Mouse (Mus musculus): ENCODE data around the gene Slc6a17. TPM values are rescaled to one million over a fixed set of nuclear protein-coding genes. Genes with fewer than 3 reads are reported as not detected.

Gene Slc6a17
- 37.6 and 40.2 TPM in 2 replicates for polyA plus RNA-seq (2012; rRNA removed)

DNA sequence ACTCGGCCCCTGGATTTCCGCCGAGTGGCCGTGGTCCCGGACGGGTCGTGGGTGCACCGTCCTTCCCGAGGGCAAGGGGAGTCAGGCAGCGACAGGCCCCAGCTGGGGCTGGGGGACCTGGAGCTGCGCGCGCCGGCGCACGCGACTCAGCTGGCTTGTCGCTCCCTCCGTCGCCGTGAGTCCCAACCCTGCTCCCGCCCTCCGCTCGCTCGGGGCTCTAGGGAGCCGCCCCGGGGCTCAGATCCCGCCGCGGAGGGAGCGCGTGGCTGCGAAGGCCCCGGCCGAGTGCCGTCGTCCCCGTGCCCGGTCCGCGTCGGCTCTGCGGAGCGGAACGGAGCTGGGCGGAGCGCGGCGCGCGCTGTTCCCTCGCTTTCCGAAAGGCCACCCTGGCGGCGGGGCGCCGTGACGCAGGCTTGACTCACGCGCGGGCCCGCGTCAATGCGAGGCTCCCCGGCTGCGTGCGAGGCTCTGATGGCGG is at the start of gene Slc6a17:
Gene Slc6a17 (minus strand): TSS at position 388 of the 478 bp plus-strand sequence.
- DNase-seq (ENCODE audit: low read depth): peak; percentile 79
- TF ChIP-seq POLR2A (IDR thresholded peaks at IDR 0.05; ENCODE audit: borderline replicate concordance, extremely low read depth, insufficient read depth, insufficient read length, poor library complexity, severe bottlenecking): peak; percentile 55; the same call in 1 of the 2 replicates
- TF ChIP-seq CTCF (IDR thresholded peaks at IDR 0.05; ENCODE audit: borderline replicate concordance, extremely low read depth, insufficient read depth, insufficient read length): peak; percentile 48; the same call in 1 of the 2 replicates

- TF ChIP-seq CTCF (IDR thresholded peaks at IDR 0.05; ENCODE audit: borderline replicate concordance, extremely low read depth, insufficient read depth, insufficient read length) (no peak), POLR2A (IDR thresholded peaks at IDR 0.05; ENCODE audit: borderline replicate concordance, extremely low read depth, insufficient read depth, insufficient read length, poor library complexity, severe bottlenecking) (no peak)
- DNase-seq (ENCODE audit: low read depth): no peak
Measured at GRCm38 (mm10) chr3:107565331-107565730, 47.5 kb upstream of the Slc6a17 start.

DNA sequence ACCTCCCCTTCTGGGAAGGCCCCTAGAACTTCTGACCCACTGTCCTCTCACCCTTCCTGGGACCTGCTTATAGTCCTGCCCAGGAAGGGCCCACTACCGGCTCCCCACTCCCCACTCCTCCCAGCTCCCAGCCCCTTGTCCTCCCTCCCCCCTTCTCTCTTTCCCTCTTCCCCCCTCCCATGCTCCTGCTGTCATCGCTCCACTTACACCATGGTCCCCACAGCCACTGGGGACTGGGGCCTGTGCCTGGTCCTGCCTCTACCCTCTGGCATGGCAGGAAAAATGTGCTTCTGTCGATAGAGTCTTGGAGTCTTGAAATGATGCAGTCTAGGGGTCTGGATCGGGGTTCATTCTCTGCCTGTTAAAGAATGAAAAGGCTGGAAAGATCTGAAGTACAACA is 46.1 kb upstream of the Slc6a17 start:
- no peak for DNase-seq (ENCODE audit: low read depth)
- TF ChIP-seq CTCF (IDR thresholded peaks at IDR 0.05; ENCODE audit: borderline replicate concordance, extremely low read depth, insufficient read depth, insufficient read length): no peak
- no peak for TF ChIP-seq POLR2A (IDR thresholded peaks at IDR 0.05; ENCODE audit: borderline replicate concordance, extremely low read depth, insufficient read depth, insufficient read length, poor library complexity, severe bottlenecking)

- DNase-seq (ENCODE audit: low read depth): no peak
- TF ChIP-seq POLR2A (IDR thresholded peaks at IDR 0.05; ENCODE audit: borderline replicate concordance, extremely low read depth, insufficient read depth, insufficient read length, poor library complexity, severe bottlenecking): no peak
- TF ChIP-seq CTCF (IDR thresholded peaks at IDR 0.05; ENCODE audit: borderline replicate concordance, extremely low read depth, insufficient read depth, insufficient read length): no peak
Measured at GRCm38 (mm10) chr3:107562591-107562990, 44.8 kb upstream of the Slc6a17 start.

DNA sequence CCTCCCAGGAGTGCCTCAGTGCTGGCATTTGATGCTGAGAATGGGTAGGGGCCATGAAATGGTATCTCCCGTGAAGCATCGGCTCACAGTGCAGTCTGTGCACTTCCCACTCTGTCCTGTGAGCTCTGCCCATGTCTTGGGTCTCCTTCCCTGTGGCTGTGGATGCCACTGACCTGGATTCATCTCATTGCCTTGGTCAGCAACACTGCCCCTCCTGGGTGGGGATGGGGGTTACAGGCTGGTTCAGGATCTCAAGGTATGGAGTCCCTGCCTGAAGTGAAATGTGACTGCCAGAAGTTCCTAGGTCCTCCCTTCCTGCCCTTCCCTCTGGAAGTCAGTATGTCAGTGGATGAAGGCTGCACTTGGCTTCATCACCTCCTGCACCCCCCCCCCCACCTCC is 44.3 kb upstream of the Slc6a17 start:
- TF ChIP-seq POLR2A (IDR thresholded peaks at IDR 0.05; ENCODE audit: borderline replicate concordance, extremely low read depth, insufficient read depth, insufficient read length, poor library complexity, severe bottlenecking) (no peak), CTCF (IDR thresholded peaks at IDR 0.05; ENCODE audit: borderline replicate concordance, extremely low read depth, insufficient read depth, insufficient read length) (no peak)

GRCm38 (mm10) chr3:107559183-107559582 is 41.4 kb upstream of the Slc6a17 start:
- TF ChIP-seq CTCF (IDR thresholded peaks at IDR 0.05; ENCODE audit: borderline replicate concordance, extremely low read depth, insufficient read depth, insufficient read length): peak; percentile 86
- TF ChIP-seq POLR2A (IDR thresholded peaks at IDR 0.05; ENCODE audit: borderline replicate concordance, extremely low read depth, insufficient read depth, insufficient read length, poor library complexity, severe bottlenecking): no peak
- DNase-seq (ENCODE audit: low read depth): peak; percentile 65

More for the DNA sequence above, 44.3 kb upstream of the Slc6a17 start:
- no peak for DNase-seq (ENCODE audit: low read depth)

GRCm38 (mm10) chr3:107558740-107559139 is 40.9 kb upstream of the Slc6a17 start:
- DNase-seq (ENCODE audit: low read depth): no peak

DNA sequence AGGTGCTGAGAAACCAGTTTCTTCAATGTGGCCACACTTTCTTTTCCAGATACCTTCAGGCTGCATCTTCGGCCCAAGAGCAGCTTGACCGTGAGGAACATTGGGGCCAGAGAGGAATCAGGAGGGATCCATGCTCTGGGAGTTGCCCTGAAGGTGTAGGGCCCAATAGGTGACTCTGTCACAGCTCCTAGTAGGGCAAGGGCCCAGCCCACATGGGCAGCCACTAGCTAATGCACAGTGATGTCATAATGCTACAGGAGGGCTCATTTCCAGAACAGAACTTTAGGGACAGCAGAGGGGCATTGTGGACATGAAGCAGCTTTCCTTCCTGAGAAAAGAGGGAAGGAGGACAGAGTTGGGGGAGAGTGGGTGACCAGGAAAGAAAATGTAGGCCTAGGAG is 37.0 kb upstream of the Slc6a17 start, which contains the start of gene Ubl4b:
Gene Ubl4b (minus strand): TSS at position 232 of the 400 bp plus-strand sequence.
- TF ChIP-seq POLR2A (IDR thresholded peaks at IDR 0.05; ENCODE audit: borderline replicate concordance, extremely low read depth, insufficient read depth, insufficient read length, poor library complexity, severe bottlenecking): no peak
- no peak for TF ChIP-seq CTCF (IDR thresholded peaks at IDR 0.05; ENCODE audit: borderline replicate concordance, extremely low read depth, insufficient read depth, insufficient read length)
- no peak for DNase-seq (ENCODE audit: low read depth)

More at GRCm38 (mm10) chr3:107558740-107559139, 40.9 kb upstream of the Slc6a17 start:
- TF ChIP-seq CTCF (IDR thresholded peaks at IDR 0.05; ENCODE audit: borderline replicate concordance, extremely low read depth, insufficient read depth, insufficient read length): no peak

GRCm38 (mm10) chr3:107550409-107551049 is 32.7 kb upstream of the Slc6a17 start:
- TF ChIP-seq CTCF (IDR thresholded peaks at IDR 0.05; ENCODE audit: borderline replicate concordance, extremely low read depth, insufficient read depth, insufficient read length): peak; percentile 82
- TF ChIP-seq POLR2A (IDR thresholded peaks at IDR 0.05; ENCODE audit: borderline replicate concordance, extremely low read depth, insufficient read depth, insufficient read length, poor library complexity, severe bottlenecking): no peak

GRCm38 (mm10) chr3:107546956-107547355 is 29.1 kb upstream of the Slc6a17 start:
- no peak for TF ChIP-seq POLR2A (IDR thresholded peaks at IDR 0.05; ENCODE audit: borderline replicate concordance, extremely low read depth, insufficient read depth, insufficient read length, poor library complexity, severe bottlenecking)
- TF ChIP-seq CTCF (IDR thresholded peaks at IDR 0.05; ENCODE audit: borderline replicate concordance, extremely low read depth, insufficient read depth, insufficient read length): no peak
- DNase-seq (ENCODE audit: low read depth): peak; percentile 77

More at GRCm38 (mm10) chr3:107550409-107551049, 32.7 kb upstream of the Slc6a17 start:
- peak; percentile 88 for DNase-seq (ENCODE audit: low read depth)

DNA sequence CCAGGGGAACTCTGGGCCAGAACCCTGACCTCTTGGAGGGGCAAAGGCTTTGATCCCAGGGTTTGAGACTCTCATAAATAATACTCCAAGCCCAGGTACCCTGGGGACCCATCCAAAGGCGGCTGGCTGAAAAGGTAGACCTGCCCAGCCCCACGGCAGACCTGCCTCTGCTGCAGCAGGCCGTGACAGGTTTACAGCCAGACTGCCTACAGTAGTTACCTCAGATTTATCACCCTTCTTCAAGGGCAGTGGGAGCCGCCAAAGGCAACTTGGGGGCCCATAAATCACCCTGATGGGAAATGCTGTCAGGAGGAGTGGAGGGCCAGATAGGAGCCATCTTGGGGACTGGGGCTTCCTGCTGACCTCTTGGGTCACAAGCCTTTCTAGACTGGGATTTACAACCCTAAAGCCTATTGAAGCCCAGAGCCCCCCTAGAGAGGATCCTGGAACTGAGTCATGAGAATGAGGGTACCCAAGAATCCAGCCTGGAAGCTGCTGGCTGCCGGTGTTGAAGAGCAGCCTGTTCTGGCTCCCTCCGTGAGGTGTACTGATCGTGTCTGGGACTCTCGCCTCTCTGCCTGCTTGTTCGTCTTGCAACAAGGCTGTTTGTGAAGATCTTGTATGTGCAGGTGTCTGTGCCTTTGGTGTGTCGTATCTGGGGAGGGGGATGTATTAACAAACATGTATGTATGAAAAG is 28.0 kb upstream of the Slc6a17 start:
- TF ChIP-seq POLR2A (IDR thresholded peaks at IDR 0.05; ENCODE audit: borderline replicate concordance, extremely low read depth, insufficient read depth, insufficient read length, poor library complexity, severe bottlenecking) (no peak), CTCF (IDR thresholded peaks at IDR 0.05; ENCODE audit: borderline replicate concordance, extremely low read depth, insufficient read depth, insufficient read length) (no peak)
- no peak for DNase-seq (ENCODE audit: low read depth)

Measured in brain, embryonic 14.5 days (tissue).